Mouse (Mus musculus): ENCODE results near the gene Als2cr12. TPM values are rescaled to one million over a fixed set of nuclear protein-coding genes. Genes with fewer than 3 reads are reported as not detected.
"Not testable (repeated sequence)": the region's sequence is repeated elsewhere in the genome, so short reads cannot be mapped to it uniquely, and the experiment has no call there.

Gene Als2cr12
- polyA plus RNA-seq, 1 experiment: 65.5 TPM

DNA sequence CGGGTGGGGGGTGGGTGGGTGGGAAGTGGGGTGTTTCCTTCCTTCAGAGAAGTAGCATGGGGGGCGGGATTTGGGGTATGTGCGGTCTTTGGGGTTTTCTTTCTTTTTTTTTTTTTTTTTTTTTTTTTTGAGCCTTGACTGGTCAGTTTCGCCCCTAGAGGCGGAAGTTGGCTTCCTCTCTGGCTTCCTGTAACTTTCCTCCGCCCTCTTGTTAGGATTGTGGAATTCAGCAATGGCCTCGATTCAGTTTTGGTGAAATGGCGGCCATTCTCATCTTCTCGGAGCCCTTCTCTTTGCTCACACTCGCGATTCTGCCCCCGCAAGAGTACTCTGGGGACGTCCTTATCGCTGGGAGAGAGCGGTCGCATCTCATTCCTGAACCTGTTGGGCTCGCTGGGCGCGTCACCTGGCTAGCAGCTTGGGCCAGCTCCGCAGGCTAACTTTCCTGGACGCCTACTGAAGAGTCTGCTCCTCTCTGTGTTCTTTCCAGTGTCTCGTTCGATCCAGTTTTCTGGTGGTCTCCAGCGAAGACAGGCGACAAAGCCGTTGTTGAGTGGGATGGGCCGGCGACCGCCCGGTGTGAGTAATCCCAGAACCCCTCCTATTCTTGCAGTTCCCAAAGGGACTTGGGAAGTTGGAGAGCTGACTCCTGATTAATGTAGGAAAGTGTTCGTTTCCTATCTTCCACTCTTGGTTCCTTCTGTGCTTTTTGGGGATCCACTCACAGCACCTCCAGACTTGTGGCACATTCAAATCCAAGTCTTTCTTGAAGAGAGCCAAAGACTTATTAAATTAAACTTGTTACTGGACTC lies 17.5 kb upstream of the Als2cr12 start:
- Histone ChIP-seq H3K4me1 (ENCODE audit: control insufficient read depth, insufficient read depth, low read length) (peaks cover 6% of the 10 kb centered on the region), H3K27me3 (ENCODE audit: control insufficient read depth, insufficient read depth, low read length) (no peaks in the 10 kb centered on the region), H3K4me3 (ENCODE audit: control insufficient read depth, low read depth, low read length) (peak overlapping the region; percentile 93), H3K27ac (ENCODE audit: control insufficient read depth, insufficient read depth, low read depth, low read length) (peak overlapping the region; percentile 95), H3K36me3 (ENCODE audit: control insufficient read depth, insufficient read depth, low read length) (no peaks in the 10 kb centered on the region)
- TF ChIP-seq POLR2A (IDR thresholded peaks at IDR 0.05; ENCODE audit: control insufficient read depth, low read depth, low read length) (no peak), CTCF (IDR thresholded peaks at IDR 0.05; ENCODE audit: control insufficient read depth, insufficient read depth, insufficient replicate concordance, low read depth, low read length) (no peak)

DNA sequence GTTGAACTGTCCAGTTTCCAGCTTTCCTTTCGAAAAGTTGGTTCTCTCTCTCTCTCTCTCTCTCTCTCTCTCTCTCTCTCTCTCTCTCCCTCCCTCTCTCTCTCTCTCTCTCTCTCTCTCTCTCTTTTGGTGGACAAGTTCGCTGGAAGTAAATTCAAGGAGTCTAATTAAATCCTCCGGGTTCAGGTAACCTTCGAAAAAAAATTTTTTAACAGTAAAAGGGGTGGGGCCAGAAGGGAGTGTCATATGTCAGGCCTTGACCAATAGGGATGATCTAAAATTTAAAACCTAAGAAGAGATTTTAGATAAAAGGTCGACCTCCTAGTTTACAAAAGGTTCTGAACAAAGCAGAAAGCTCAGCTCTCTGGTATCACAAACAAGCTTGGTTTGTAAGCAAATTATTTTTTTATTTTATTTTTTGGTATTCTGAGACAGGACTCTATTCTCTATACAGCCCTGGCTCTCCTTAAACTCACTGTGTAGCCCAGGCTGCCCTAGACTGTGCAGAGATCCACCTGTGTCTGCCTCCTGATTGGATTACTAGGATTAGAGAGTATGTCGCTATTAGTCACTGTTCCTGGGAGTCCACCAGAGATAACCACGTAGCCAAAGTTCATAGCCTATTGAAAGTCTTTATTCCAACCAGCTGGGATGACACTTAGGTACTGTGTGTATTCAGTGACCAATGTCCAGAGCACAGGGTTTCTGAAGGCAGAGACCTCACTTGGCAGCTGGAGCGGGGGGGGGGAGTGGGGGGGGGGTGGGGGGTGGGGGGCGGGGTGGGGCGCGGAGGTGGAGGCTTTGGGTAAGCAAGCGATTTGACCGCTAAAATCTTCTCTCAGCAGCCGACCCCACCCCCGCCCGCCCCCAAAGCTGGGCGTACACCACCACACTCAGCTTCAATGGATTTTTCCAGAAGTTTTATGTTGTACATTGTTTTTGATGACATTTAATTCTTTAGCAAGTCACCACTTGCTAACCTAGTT lies 16.6 kb upstream of the Als2cr12 start:
- Histone ChIP-seq H3K4me3 (ENCODE audit: control insufficient read depth, low read depth, low read length) (peak overlapping the region; percentile 76), H3K27me3 (ENCODE audit: control insufficient read depth, insufficient read depth, low read length) (no peaks in the 10 kb centered on the region), H3K4me1 (ENCODE audit: control insufficient read depth, insufficient read depth, low read length) (peaks cover 6% of the 10 kb centered on the region), H3K36me3 (ENCODE audit: control insufficient read depth, insufficient read depth, low read length) (no peaks in the 10 kb centered on the region), H3K27ac (ENCODE audit: control insufficient read depth, insufficient read depth, low read depth, low read length) (peak overlapping the region; percentile 89)
- TF ChIP-seq CTCF (IDR thresholded peaks at IDR 0.05; ENCODE audit: control insufficient read depth, insufficient read depth, insufficient replicate concordance, low read depth, low read length) (no peak), POLR2A (IDR thresholded peaks at IDR 0.05; ENCODE audit: control insufficient read depth, low read depth, low read length) (no peak)

GRCm38 (mm10) chr1:58711365-58712016 lies 15.7 kb upstream of the Als2cr12 start, which contains the start of gene Cflar:
Gene Cflar, plus strand, starts transcription at chr1:58711508.
- H3K4me3 ChIP-seq (ENCODE audit: control insufficient read depth, low read depth, low read length): peak within 1 kb of the TSS; percentile 76
- no peaks in the 10 kb centered on the region for H3K36me3 ChIP-seq (ENCODE audit: control insufficient read depth, insufficient read depth, low read length)
- TF ChIP-seq CTCF (IDR thresholded peaks at IDR 0.05; ENCODE audit: control insufficient read depth, insufficient read depth, insufficient replicate concordance, low read depth, low read length) (no peak), POLR2A (IDR thresholded peaks at IDR 0.05; ENCODE audit: control insufficient read depth, low read depth, low read length) (no peak)
- H3K27ac ChIP-seq (ENCODE audit: control insufficient read depth, insufficient read depth, low read depth, low read length): peak within 1 kb of the TSS; percentile 89
- no peaks in the 10 kb centered on the region for H3K27me3 ChIP-seq (ENCODE audit: control insufficient read depth, insufficient read depth, low read length)
- peaks cover 6% of the 10 kb centered on the region for H3K4me1 ChIP-seq (ENCODE audit: control insufficient read depth, insufficient read depth, low read length)

- TF ChIP-seq CTCF (IDR thresholded peaks at IDR 0.05; ENCODE audit: control insufficient read depth, insufficient read depth, insufficient replicate concordance, low read depth, low read length) (no peak), POLR2A (IDR thresholded peaks at IDR 0.05; ENCODE audit: control insufficient read depth, low read depth, low read length) (no peak)
- Histone ChIP-seq H3K27me3 (ENCODE audit: control insufficient read depth, insufficient read depth, low read length) (no peaks in the 10 kb centered on the region), H3K36me3 (ENCODE audit: control insufficient read depth, insufficient read depth, low read length) (no peaks in the 10 kb centered on the region), H3K27ac (ENCODE audit: control insufficient read depth, insufficient read depth, low read depth, low read length) (peak overlapping the region; percentile 89), H3K4me1 (ENCODE audit: control insufficient read depth, insufficient read depth, low read length) (peaks cover 6% of the 10 kb centered on the region), H3K4me3 (ENCODE audit: control insufficient read depth, low read depth, low read length) (no peak overlapping the region; the same call in 1 of the 2 replicates)
These were observed 15.0 kb upstream of the Als2cr12 start for GRCm38 (mm10) chr1:58710711-58711364.

DNA sequence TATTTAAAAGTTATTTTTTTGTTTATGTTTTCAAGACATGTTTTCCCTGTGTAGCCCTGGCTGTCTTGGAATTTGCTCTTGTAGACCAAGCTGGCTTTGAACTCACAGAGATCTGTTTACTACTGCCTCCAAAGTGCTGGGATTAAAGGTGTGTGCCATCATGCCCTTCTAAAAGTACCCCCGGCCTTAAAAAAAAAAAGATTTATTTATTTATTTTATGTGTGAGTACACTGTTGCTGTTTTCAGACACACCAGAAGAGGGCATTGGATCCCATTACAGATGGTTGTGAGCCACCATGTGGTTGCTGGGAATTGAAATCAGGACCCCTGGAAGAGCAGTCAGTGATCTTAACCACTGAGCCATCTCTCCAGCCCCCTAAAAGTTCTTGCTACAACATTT lies 14.3 kb upstream of the Als2cr12 start:
- not testable (repeated sequence) for H3K4me3 ChIP-seq (ENCODE audit: control insufficient read depth, low read depth, low read length); H3K36me3 ChIP-seq (ENCODE audit: control insufficient read depth, insufficient read depth, low read length); H3K4me1 ChIP-seq (ENCODE audit: control insufficient read depth, insufficient read depth, low read length); H3K27ac ChIP-seq (ENCODE audit: control insufficient read depth, insufficient read depth, low read depth, low read length); H3K27me3 ChIP-seq (ENCODE audit: control insufficient read depth, insufficient read depth, low read length)

GRCm38 (mm10) chr1:58700580-58701162 lies 4.9 kb upstream of the Als2cr12 start:
- not testable (repeated sequence) for H3K4me3 ChIP-seq (ENCODE audit: control insufficient read depth, low read depth, low read length); H3K27me3 ChIP-seq (ENCODE audit: control insufficient read depth, insufficient read depth, low read length); H3K36me3 ChIP-seq (ENCODE audit: control insufficient read depth, insufficient read depth, low read length); H3K4me1 ChIP-seq (ENCODE audit: control insufficient read depth, insufficient read depth, low read length); H3K27ac ChIP-seq (ENCODE audit: control insufficient read depth, insufficient read depth, low read depth, low read length)

Data from testis, adult 2 months (tissue).